ENCODE assay signal across 8 mouse cellular contexts in genomic region chr16:17509240-17509597, GRCm38 (mm10). TPM values are rescaled to one million over a fixed set of nuclear protein-coding genes. Genes with fewer than 3 reads are reported as not detected.
A peak's percentile ranks its signal among the peaks of the same experiment; 100 is the strongest.
DNase-seq lines count a peak whose midpoint lies in the region; ATAC-seq lines count a peak whose summit lies in the region.

No protein-coding gene starts in this region.

- peak overlapping the region; percentile 95 for H3K27ac ChIP-seq in lung, embryonic 15.5 days
- peak overlapping the region; percentile 91 for H3K27ac ChIP-seq in embryonic facial prominence, embryonic 12.5 days
- peak overlapping the region; percentile 94; the same call in 1 of the 2 replicates for H3K27ac ChIP-seq in intestine, embryonic 15.5 days
- H3K27ac ChIP-seq in neural tube, embryonic 14.5 days (ENCODE audit: low read depth, low read length) = peak overlapping the region; percentile 89

- DNase-seq in lung, postnatal 36 days = no peak
- no peak for DNase-seq in cerebellum, adult 8-10 months
- DNase-seq in gastrocnemius, adult 18-20 months (ENCODE audit: low spot score) = no peak
- DNase-seq in layer of hippocampus, adult 11-12 months (ENCODE audit: low spot score) = no peak

- H3K9me3 ChIP-seq in lung, embryonic 15.5 days = no peaks in the 10 kb centered on the region
- H3K9me3 ChIP-seq in embryonic facial prominence, embryonic 12.5 days = no peaks in the 10 kb centered on the region
- no peaks in the 10 kb centered on the region for H3K9me3 ChIP-seq in intestine, embryonic 15.5 days
- no peaks in the 10 kb centered on the region for H3K9me3 ChIP-seq in neural tube, embryonic 14.5 days (ENCODE audit: control insufficient read depth, low read length)

- H3K9ac ChIP-seq in lung, embryonic 15.5 days = peak overlapping the region; percentile 73
- peak overlapping the region; percentile 79 for H3K9ac ChIP-seq in embryonic facial prominence, embryonic 12.5 days
- H3K9ac ChIP-seq in intestine, embryonic 15.5 days = peak overlapping the region; percentile 71
- peak overlapping the region; percentile 84 for H3K9ac ChIP-seq in neural tube, embryonic 14.5 days (replicated peaks; ENCODE audit: low read depth, low read length)

- H3K4me3 ChIP-seq in lung, embryonic 15.5 days = peak overlapping the region; percentile 67
- peak overlapping the region; percentile 70 for H3K4me3 ChIP-seq in embryonic facial prominence, embryonic 12.5 days
- H3K4me3 ChIP-seq in intestine, embryonic 15.5 days (replicated peaks) = peak overlapping the region; percentile 58
- peak overlapping the region; percentile 74 for H3K4me3 ChIP-seq in neural tube, embryonic 14.5 days (ENCODE audit: low read depth, low read length)

- 7% methylated on average over 9 of the region's 9 CpGs for WGBS in lung, embryonic 15.5 days
- WGBS in embryonic facial prominence, embryonic 12.5 days = 13% methylated on average over 9 of the region's 9 CpGs
- WGBS in intestine, embryonic 15.5 days = 8% methylated on average over 9 of the region's 9 CpGs
- 11% methylated on average over 9 of the region's 9 CpGs for WGBS in neural tube, embryonic 14.5 days

- peaks cover 25% of the 10 kb centered on the region for H3K36me3 ChIP-seq in lung, embryonic 15.5 days
- peaks cover 30% of the 10 kb centered on the region for H3K36me3 ChIP-seq in embryonic facial prominence, embryonic 12.5 days
- H3K36me3 ChIP-seq in intestine, embryonic 15.5 days = peaks cover 19% of the 10 kb centered on the region; the same call in 1 of the 2 replicates
- H3K36me3 ChIP-seq in neural tube, embryonic 14.5 days (ENCODE audit: control insufficient read depth, insufficient read depth, low read length) = peaks cover 18% of the 10 kb centered on the region; the same call in 1 of the 2 replicates

- peaks cover 15% of the 10 kb centered on the region for H3K4me1 ChIP-seq in lung, embryonic 15.5 days
- peaks cover 11% of the 10 kb centered on the region for H3K4me1 ChIP-seq in embryonic facial prominence, embryonic 12.5 days
- H3K4me1 ChIP-seq in intestine, embryonic 15.5 days (replicated peaks) = peaks cover 12% of the 10 kb centered on the region
- H3K4me1 ChIP-seq in neural tube, embryonic 14.5 days (ENCODE audit: control insufficient read depth, insufficient read depth, low read length) = peaks cover 10% of the 10 kb centered on the region

- H3K4me2 ChIP-seq in lung, embryonic 15.5 days = peak overlapping the region; percentile 72
- H3K4me2 ChIP-seq in embryonic facial prominence, embryonic 12.5 days (replicated peaks) = peak overlapping the region; percentile 80
- H3K4me2 ChIP-seq in intestine, embryonic 15.5 days (replicated peaks) = peak overlapping the region; percentile 64
- H3K4me2 ChIP-seq in neural tube, embryonic 14.5 days (ENCODE audit: low read depth, low read length) = peak overlapping the region; percentile 79

- H3K27me3 ChIP-seq in lung, embryonic 15.5 days = no peaks in the 10 kb centered on the region
- no peaks in the 10 kb centered on the region for H3K27me3 ChIP-seq in embryonic facial prominence, embryonic 12.5 days
- H3K27me3 ChIP-seq in intestine, embryonic 15.5 days (replicated peaks) = no peaks in the 10 kb centered on the region
- H3K27me3 ChIP-seq in neural tube, embryonic 14.5 days (ENCODE audit: control insufficient read depth, insufficient read depth, low read length) = no peaks in the 10 kb centered on the region

- ATAC-seq in lung, embryonic 15.5 days (ENCODE audit: borderline replicate concordance, extremely low read depth, low FRiP score, low TSS enrichment) = no peak
- no peak; the same call in 1 of the 2 replicates for ATAC-seq in embryonic facial prominence, embryonic 12.5 days (ENCODE audit: insufficient number of reproducible peaks, insufficient read depth, low FRiP score, low TSS enrichment)
- no peak for ATAC-seq in intestine, embryonic 15.5 days
- ATAC-seq in neural tube, embryonic 14.5 days (ENCODE audit: low read depth) = no peak; the same call in 1 of the 2 replicates

RNA-seq across cellular contexts. Expression of gene Lztr1, which starts 0.7 kb away (rescaled TPM):
- 79.9 TPM in 2 replicates for polyA plus RNA-seq in lung, embryonic 15.5 days (2015; fragmentation: Nextera tagmentation; extraction: Ambion mirVana)
- 104 and 118 TPM in 2 replicates for polyA plus RNA-seq in embryonic facial prominence, embryonic 12.5 days (2016; fragmentation: Nextera tagmentation; extraction: Ambion mirVana)
- polyA plus RNA-seq in intestine, embryonic 15.5 days (2015; fragmentation: Nextera tagmentation; extraction: Ambion mirVana) = 72.7 and 82.6 TPM in 2 replicates
- polyA plus RNA-seq in neural tube, embryonic 14.5 days (2014; fragmentation: Nextera tagmentation; extraction: Ambion mirVana) = 113 and 132 TPM in 2 replicates
- total RNA-seq in gastrocnemius, adult 18-20 months (2021) = 10 to 100 TPM; 17.1 to 18.9 TPM

RNA-seq across cellular contexts. Expression of gene Aifm3, which starts 19.8 kb away (rescaled TPM):
- 3.3 and 3.6 TPM in 2 replicates for polyA plus RNA-seq in lung, embryonic 15.5 days (2015; fragmentation: Nextera tagmentation; extraction: Ambion mirVana)
- polyA plus RNA-seq in embryonic facial prominence, embryonic 12.5 days (2016; fragmentation: Nextera tagmentation; extraction: Ambion mirVana) = 1.0 and 1.5 TPM in 2 replicates
- 5.4 and 6.1 TPM in 2 replicates for polyA plus RNA-seq in intestine, embryonic 15.5 days (2015; fragmentation: Nextera tagmentation; extraction: Ambion mirVana)
- polyA plus RNA-seq in neural tube, embryonic 14.5 days (2014; fragmentation: Nextera tagmentation; extraction: Ambion mirVana) = 3.0 and 3.4 TPM in 2 replicates
- under 1 TPM in 1 of 2 experiments, not detected in 1; 0.43 TPM for total RNA-seq in gastrocnemius, adult 18-20 months (2021)

RNA-seq across cellular contexts. Expression of gene Thap7, which starts 21.7 kb away (rescaled TPM):
- polyA plus RNA-seq in lung, embryonic 15.5 days (2015; fragmentation: Nextera tagmentation; extraction: Ambion mirVana) = 54.5 and 56.8 TPM in 2 replicates
- polyA plus RNA-seq in embryonic facial prominence, embryonic 12.5 days (2016; fragmentation: Nextera tagmentation; extraction: Ambion mirVana) = 66.6 and 73.1 TPM in 2 replicates
- 52.7 and 54.0 TPM in 2 replicates for polyA plus RNA-seq in intestine, embryonic 15.5 days (2015; fragmentation: Nextera tagmentation; extraction: Ambion mirVana)
- 58.6 and 62.7 TPM in 2 replicates for polyA plus RNA-seq in neural tube, embryonic 14.5 days (2014; fragmentation: Nextera tagmentation; extraction: Ambion mirVana)
- 10 to 100 TPM; 15.3 to 17.1 TPM for total RNA-seq in gastrocnemius, adult 18-20 months (2021)

RNA-seq across cellular contexts. Expression of gene Lrrc74b, which starts 51.8 kb away (rescaled TPM):
- polyA plus RNA-seq in lung, embryonic 15.5 days (2015; fragmentation: Nextera tagmentation; extraction: Ambion mirVana) = 1.3 and 1.8 TPM in 2 replicates
- polyA plus RNA-seq in embryonic facial prominence, embryonic 12.5 days (2016; fragmentation: Nextera tagmentation; extraction: Ambion mirVana) = not detected in 2 replicates
- 0.27 and 0.29 TPM in 2 replicates for polyA plus RNA-seq in intestine, embryonic 15.5 days (2015; fragmentation: Nextera tagmentation; extraction: Ambion mirVana)
- 0.79 and 1.1 TPM in 2 replicates for polyA plus RNA-seq in neural tube, embryonic 14.5 days (2014; fragmentation: Nextera tagmentation; extraction: Ambion mirVana)
- total RNA-seq in gastrocnemius, adult 18-20 months (2021) = 1 to 10 TPM; 1.7 to 2.4 TPM

RNA-seq across cellular contexts. Expression of gene P2rx6, which starts 52.5 kb away (rescaled TPM):
- polyA plus RNA-seq in lung, embryonic 15.5 days (2015; fragmentation: Nextera tagmentation; extraction: Ambion mirVana) = 1.2 and 1.7 TPM in 2 replicates
- 0.34 and 0.46 TPM in 2 replicates for polyA plus RNA-seq in embryonic facial prominence, embryonic 12.5 days (2016; fragmentation: Nextera tagmentation; extraction: Ambion mirVana)
- polyA plus RNA-seq in intestine, embryonic 15.5 days (2015; fragmentation: Nextera tagmentation; extraction: Ambion mirVana) = 0.60 and 0.80 TPM in 2 replicates
- 2.4 and 2.7 TPM in 2 replicates for polyA plus RNA-seq in neural tube, embryonic 14.5 days (2014; fragmentation: Nextera tagmentation; extraction: Ambion mirVana)
- total RNA-seq in gastrocnemius, adult 18-20 months (2021) = 10 to 100 TPM in 1 of 2 experiments, 1 to 10 TPM in 1; 8.7 to 11.8 TPM
